Mouse (Mus musculus): ENCODE data around the gene Art3.

GRCm38 (mm10) chr5:92395764-92396163, 64.1 kb downstream of the Art3 start:
- TF ChIP-seq CTCF (IDR thresholded peaks at IDR 0.05; ENCODE audit: low read depth) (no peak), EP300 (optimal IDR thresholded peaks at IDR 0.05) (no peak)

Measured in stomach, postnatal 0 days (tissue).